Mouse (Mus musculus) thymus, adult 2 months (tissue): ENCODE measurements around the gene Ccnjl.

Experiments used
- CTCF ChIP-seq: fragments of 200-500 bp; IDR thresholded peaks from 2 replicates; pipeline ENCODE4 v1.5.1; 2012; ENCODE audit warnings: mild to moderate bottlenecking, control low read depth, low read length, moderate library complexity, borderline replicate concordance; ENCODE audit not compliant: control insufficient read depth, poor library complexity, insufficient read depth; ENCODE audit errors: extremely low read depth
- POLR2A ChIP-seq: fragments of 200-500 bp; IDR thresholded peaks from 2 replicates; pipeline ENCODE4 v1.6.1; 2012; ENCODE audit warnings: mild to moderate bottlenecking, low read length, control low read depth, moderate library complexity; ENCODE audit not compliant: control insufficient read depth, poor library complexity, insufficient read depth; ENCODE audit errors: extremely low read depth

GRCm38 (mm10) chr11:43528683-43529499, at the start of gene Ccnjl:
- TF ChIP-seq CTCF (peak; percentile 12; the same call in 1 of the 2 replicates), POLR2A (peak; percentile 58)
